Mouse (Mus musculus) bone marrow macrophage, adult 2 months (primary cell): Measurements from ENCODE around the gene Trmt10c. TPM values are rescaled to one million over a fixed set of nuclear protein-coding genes. Genes with fewer than 3 reads are reported as not detected.
A peak's percentile ranks its signal among the peaks of the same experiment; 100 is the strongest.
"Not testable (repeated sequence)": the region's sequence is repeated elsewhere in the genome, so short reads cannot be mapped to it uniquely, and the experiment has no call there.

Experiments
- H3K27ac ChIP-seq: 2 replicates; pipeline ENCODE4 v1.5.1; 2012; ENCODE audit warnings: low read depth, low read length; ENCODE audit not compliant: insufficient read depth
- H3K4me1 ChIP-seq: 2 replicates; pipeline ENCODE4 v1.6.1; 2012; ENCODE audit warnings: low read length; ENCODE audit not compliant: control insufficient read depth, insufficient read depth
- H3K4me3 ChIP-seq: 2 replicates; pipeline ENCODE4 v1.5.1; 2012; ENCODE audit warnings: mild to moderate bottlenecking, low read length, moderate library complexity; ENCODE audit not compliant: insufficient read depth
- CTCF ChIP-seq: IDR thresholded peaks from 2 replicates; pipeline ENCODE4 v1.5.1; 2012; ENCODE audit warnings: low read depth, mild to moderate bottlenecking, low read length, moderate library complexity
- POLR2A ChIP-seq: IDR thresholded peaks from 2 replicates; pipeline ENCODE4 v1.6.1; 2012; ENCODE audit warnings: mild to moderate bottlenecking, low read depth, low read length, borderline replicate concordance
- polyA plus RNA-seq: library from polyadenylated mRNA; stranded (reverse); fragments of >200 nt; gene quantifications from 2 replicates; pipeline ENCODE4 v1.2.4, GENCODE M21; 2012; ENCODE audit not compliant: missing spikeins, insufficient read depth, insufficient read length

Gene Trmt10c
- polyA plus RNA-seq, result 10.3 and 10.6 TPM in 2 replicates

DNA sequence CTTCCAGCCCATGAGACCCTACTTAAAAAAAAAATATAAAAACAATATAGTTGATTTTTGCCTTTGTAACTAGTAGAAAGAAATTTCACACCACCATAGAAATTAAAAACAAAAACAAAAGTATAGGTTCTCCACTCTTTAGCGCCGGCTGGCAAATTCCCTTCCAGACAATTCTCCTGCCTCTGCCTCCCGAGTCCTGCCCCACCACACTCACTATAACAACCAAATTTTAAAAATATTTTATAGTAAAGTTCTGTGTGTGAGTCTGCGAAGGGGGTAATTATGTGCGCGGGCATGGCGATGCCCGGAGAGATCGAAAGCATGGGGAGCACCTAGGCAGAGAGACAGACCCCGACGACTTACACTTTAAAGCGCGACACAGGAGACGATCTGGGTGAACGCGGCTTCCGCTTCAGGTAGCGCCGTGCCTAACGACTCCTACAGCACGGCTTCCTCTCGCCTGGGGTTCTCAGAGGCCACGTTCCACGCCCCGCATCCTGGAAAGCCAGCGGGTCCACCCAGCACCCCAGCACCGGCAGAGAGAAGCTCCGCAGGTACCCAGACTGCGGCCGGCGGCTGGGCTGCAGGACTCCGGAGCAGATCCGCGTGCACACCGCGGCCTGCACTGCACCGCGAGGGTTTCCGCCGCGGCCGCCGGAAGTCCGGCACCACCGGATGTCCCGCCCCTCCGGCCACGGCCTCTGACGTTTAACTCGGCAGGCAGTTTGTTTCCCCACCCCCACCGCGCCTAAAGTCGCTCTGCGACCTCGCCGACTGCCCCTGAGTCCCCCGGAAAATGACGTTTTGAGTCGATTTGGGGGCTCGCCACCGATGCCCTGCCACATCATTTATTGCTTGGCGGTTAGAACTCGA lies at the start of gene Trmt10c:
Trmt10c (minus strand) TSS at position 682 of the 873 bp plus-strand sequence.
- TF ChIP-seq POLR2A, result peak; percentile 88; the same call in 1 of the 2 replicates
- TF ChIP-seq CTCF, result no peak
- peak within 1 kb of the TSS; percentile 89 for H3K27ac ChIP-seq

DNA sequence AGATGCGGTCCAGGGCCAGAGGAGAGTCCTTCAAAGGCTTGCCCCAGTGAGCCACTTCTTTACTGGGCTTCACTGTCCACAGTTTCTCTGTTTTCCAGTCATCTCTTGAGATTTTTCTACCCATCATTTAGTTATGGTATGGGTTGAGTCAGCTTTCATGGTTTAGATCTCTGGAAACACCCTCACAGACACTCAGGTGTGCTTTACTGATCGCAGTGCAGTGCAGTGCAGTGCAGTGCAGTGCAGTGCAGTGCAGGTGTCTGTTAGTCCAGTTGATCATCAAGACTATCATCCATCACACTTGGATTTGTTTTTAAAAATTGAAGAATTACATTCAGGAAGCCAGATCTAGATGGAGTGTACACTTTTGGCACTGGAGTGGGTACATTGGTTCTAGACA lies 48.7 kb upstream of the Trmt10c start:
- TF ChIP-seq CTCF, result no peak
- no peak for TF ChIP-seq POLR2A

More for the DNA sequence above, at the start of gene Trmt10c:
- Histone ChIP-seq H3K4me1 (peaks cover 14% of the 10 kb centered on the region), H3K4me3 (peak within 1 kb of the TSS; percentile 99)

DNA sequence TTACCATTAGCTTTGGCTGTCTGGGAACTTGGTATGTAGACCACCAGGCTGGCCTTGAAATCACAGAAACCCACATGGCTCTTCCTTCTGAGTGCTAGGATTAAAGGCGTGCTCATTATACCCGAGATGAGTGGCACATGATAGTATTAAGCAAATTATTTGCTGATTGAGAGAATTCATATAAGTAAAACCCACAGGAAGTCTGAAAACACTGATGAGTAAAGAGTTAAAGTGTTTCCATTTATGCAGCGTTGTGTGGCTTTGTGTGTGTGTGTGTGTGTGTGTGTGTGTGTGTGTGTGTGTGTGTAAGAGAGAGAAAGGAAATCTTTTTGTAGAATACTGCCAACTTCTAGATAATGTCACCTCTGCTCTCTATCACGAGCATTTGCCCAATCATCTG lies 44.1 kb upstream of the Trmt10c start:
- TF ChIP-seq POLR2A, result no peak
- H3K4me1 ChIP-seq, result peaks cover 3% of the 10 kb centered on the region
- no peak overlapping the region for H3K27ac ChIP-seq
- H3K4me3 ChIP-seq, result no peak overlapping the region

More for the DNA sequence above, 48.7 kb upstream of the Trmt10c start:
- no peak overlapping the region for H3K27ac ChIP-seq
- no peak overlapping the region for H3K4me3 ChIP-seq
- H3K4me1 ChIP-seq, result no peaks in the 10 kb centered on the region

GRCm38 (mm10) chr16:56079419-56079818 lies 41.8 kb upstream of the Trmt10c start:
- H3K4me3 ChIP-seq, result no peak overlapping the region
- peaks cover 11% of the 10 kb centered on the region for H3K4me1 ChIP-seq
- TF ChIP-seq CTCF (no peak), POLR2A (no peak)
- H3K27ac ChIP-seq, result no peak overlapping the region

DNA sequence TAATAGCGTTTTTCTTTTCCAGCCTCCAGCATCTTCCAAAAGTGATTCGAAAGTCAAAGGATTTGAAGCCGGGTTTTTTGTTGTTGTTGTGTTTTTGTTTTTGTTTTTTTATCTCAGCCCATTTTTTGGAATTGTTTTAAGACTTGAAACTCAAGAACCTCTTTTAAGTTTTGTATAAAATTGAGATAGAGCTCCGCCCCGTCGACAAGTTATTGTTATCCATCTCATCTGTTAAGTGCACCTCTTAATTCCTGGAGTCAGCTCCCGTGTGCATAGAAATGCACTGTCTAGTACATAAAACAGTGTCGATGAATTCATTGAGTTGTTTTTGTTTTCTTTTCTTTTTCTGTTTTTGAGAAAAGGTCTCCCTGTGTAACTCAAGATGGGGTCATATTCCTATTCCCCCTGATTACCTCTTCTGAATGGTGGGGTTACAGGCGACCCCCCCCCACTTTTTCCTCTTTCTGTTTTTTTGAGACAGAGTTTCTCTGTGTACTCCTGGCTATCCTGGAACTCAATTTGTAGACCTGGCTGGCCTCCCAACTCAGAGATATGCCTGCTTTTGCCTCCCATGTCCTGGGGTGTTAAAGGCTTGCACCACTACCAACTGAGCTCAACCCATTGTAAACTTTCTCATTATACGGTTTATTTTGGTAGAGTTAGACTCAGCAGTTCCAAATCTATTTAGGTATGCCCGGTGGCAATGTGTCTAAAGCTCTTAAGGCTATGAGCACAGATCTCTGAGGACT lies 38.7 kb upstream of the Trmt10c start:
- TF ChIP-seq CTCF (no peak), POLR2A (no peak)
- peak overlapping the region; percentile 87; the same call in 1 of the 2 replicates for H3K27ac ChIP-seq
- peaks cover 13% of the 10 kb centered on the region for H3K4me1 ChIP-seq
- H3K4me3 ChIP-seq, result peak overlapping the region; percentile 100

DNA sequence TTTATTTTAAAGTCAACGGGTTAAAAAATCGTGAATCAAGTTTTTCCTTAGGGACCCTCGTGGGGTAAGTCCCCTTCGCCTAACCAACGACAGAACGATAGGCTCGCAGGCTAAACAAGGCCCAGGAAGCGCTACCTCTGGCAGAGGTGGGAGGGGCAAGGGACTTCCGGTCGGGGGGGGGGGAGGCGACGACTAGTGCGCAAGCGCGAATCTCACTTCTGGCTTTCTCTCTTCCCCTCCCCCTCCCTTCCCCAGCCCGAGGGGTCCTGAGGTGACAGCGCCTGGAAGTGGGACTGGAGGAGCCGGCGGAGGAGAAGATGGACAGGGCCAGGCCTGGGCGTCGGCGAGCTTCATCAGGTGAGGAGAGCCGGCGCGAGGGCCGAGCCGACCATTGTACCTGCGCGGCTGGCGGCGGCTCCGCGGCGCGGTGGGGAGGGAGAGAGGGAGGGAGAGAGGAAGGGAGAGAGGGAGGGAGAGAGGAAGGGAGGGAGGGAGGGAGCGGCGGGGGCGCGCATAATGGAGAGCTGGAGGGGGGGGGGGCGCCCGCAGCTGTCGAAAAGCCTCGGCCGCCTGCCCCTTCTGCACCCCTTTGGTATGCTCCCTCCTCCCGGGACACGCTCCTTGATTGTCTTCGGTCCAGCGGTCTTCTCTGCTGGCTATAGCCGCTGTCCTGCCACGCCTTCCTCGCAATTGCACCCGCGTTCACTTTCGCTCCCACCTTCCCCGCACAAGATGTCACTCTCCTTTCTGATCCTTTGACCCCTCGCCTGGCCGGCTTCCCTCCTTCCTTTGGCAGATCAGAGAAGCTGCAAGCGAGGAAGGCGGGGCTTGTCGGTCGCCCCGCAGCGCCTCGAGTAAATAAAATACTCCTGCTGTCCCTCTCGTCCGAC lies 37.8 kb upstream of the Trmt10c start:
- no peak for TF ChIP-seq POLR2A
- no peak for TF ChIP-seq CTCF
- H3K4me1 ChIP-seq, result peaks cover 13% of the 10 kb centered on the region
- H3K27ac ChIP-seq, result peak overlapping the region; percentile 87
- H3K4me3 ChIP-seq, result peak overlapping the region; percentile 100

DNA sequence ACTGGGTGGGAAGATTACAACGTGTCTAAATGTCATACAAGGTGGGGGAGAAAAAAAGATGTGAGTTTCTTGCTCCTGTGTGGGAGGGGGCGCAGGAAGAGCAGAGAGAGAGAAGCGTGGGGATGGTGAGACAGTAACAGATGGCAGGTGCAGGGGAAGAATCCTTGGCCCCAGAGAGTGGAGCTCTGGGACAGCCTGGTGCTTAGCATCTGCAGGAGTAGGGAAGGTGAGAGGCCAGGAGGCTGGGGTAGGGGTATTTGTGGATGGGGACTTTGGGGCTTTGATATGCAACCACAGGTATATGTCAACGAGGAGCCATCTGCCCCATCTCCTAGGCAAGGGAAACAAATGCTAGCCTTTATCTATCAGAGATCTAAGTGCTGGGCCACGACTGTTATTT lies 36.9 kb upstream of the Trmt10c start:
- H3K4me1 ChIP-seq, result peaks cover 13% of the 10 kb centered on the region
- no peak overlapping the region for H3K4me3 ChIP-seq
- TF ChIP-seq POLR2A (no peak), CTCF (no peak)
- H3K27ac ChIP-seq, result no peak overlapping the region

DNA sequence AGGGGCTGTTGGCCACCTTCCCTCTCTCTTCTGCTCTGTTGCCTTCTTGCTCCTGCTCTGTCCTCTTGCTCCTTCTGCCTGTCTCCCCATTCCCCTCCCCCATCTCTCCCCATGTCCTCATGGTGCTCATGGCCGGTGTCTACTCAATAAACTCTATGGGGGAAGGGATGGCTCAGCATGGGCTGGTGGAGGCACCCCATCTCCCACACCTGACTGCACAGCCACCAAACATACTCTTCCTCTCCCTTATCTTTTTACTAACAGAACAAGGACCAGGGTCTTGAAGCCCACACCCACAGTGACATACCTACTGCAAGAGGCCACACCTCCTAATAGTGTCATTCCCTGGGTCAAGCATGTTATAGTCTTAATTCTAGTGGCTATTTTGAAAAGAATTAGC lies 36.5 kb upstream of the Trmt10c start:
- H3K4me3 ChIP-seq, result no peak overlapping the region
- no peak for TF ChIP-seq CTCF
- no peak for TF ChIP-seq POLR2A
- H3K27ac ChIP-seq, result no peak overlapping the region
- H3K4me1 ChIP-seq, result peaks cover 13% of the 10 kb centered on the region

DNA sequence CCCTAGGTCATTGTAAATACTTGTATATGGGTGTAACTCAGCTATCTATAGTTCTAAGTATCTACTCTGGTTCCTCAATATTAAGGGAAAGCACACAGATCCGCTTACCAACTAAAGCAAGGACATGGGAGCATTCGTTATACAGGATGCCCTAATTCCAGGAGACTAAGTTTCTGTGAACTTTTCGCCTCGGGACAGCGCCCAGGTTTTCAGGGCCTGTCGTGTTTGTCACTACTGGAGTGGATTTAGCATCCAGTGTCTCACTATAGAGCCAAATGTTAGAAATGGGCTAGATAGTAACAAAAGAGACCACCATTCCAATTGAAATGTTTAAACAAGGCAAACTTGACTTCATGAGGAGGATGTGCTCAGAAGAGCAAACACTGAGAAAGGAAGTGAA lies 35.5 kb upstream of the Trmt10c start:
- H3K4me3 ChIP-seq, H3K27ac ChIP-seq: not testable (repeated sequence)
- peaks cover 13% of the 10 kb centered on the region for H3K4me1 ChIP-seq
